In genomic region chr1:45116409-45117144, GRCm38 (mm10) we compare ENCODE assay signal across 10 mouse cellular contexts.
DNase-seq lines count a peak whose midpoint lies in the region; ATAC-seq and TF ChIP-seq lines count a peak whose summit lies in the region.
"Had no signal": no experiment of that assay in that cellular context is flagged by ENCODE, and none has a peak within 500 bp of the region (broad histone marks: within the 10 kb centered on the region; RNA-seq: fewer than 3 reads in every experiment).

No protein-coding gene starts in this region.

- intact Hi-C loops in heart, adult 2 months (cut with DNase I) = no loop called here

- no peaks in the 10 kb centered on the region for H3K79me2 ChIP-seq in heart, adult 2 months (replicated peaks; ENCODE audit: control insufficient read depth, insufficient read depth, low read length)

- H3K36me3 ChIP-seq in heart, adult 2 months (ENCODE audit: control insufficient read depth, insufficient read depth, low read length) = no peaks in the 10 kb centered on the region
- no peaks in the 10 kb centered on the region for H3K36me3 ChIP-seq in lung, embryonic 15.5 days
- H3K36me3 ChIP-seq in neural tube, embryonic 14.5 days (ENCODE audit: control insufficient read depth, insufficient read depth, low read length) = no peaks in the 10 kb centered on the region
- H3K36me3 ChIP-seq: intestine, embryonic 15.5 days had no signal

- no peaks in the 10 kb centered on the region for H3K4me1 ChIP-seq in heart, adult 2 months (ENCODE audit: control insufficient read depth, insufficient read depth, low read length)
- H3K4me1 ChIP-seq in lung, embryonic 15.5 days = no peaks in the 10 kb centered on the region
- no peaks in the 10 kb centered on the region for H3K4me1 ChIP-seq in lung, adult 2 months (ENCODE audit: control insufficient read depth, insufficient read depth, low read length)
- H3K4me1 ChIP-seq in embryonic fibroblast, embryonic 13.5 days (ENCODE audit: control insufficient read depth, insufficient read depth, low read length) = no peaks in the 10 kb centered on the region
- no peaks in the 10 kb centered on the region for H3K4me1 ChIP-seq in neural tube, embryonic 14.5 days (ENCODE audit: control insufficient read depth, insufficient read depth, low read length)
- H3K4me1 ChIP-seq: intestine, embryonic 15.5 days had no signal

- H3K27ac ChIP-seq in heart, adult 2 months = no peak overlapping the region
- H3K27ac ChIP-seq in lung, embryonic 15.5 days = peak overlapping the region; percentile 57
- peak overlapping the region; percentile 47 for H3K27ac ChIP-seq in embryonic fibroblast, embryonic 13.5 days (ENCODE audit: insufficient read depth, low read length)
- H3K27ac ChIP-seq in neural tube, embryonic 14.5 days (ENCODE audit: low read depth, low read length) = no peak overlapping the region
- H3K27ac ChIP-seq: intestine, embryonic 15.5 days had no signal

- WGBS in heart, adult 2 months = 25% methylated on average over 1 of the region's 1 CpGs
- WGBS in lung, embryonic 15.5 days = 43% methylated on average over 1 of the region's 1 CpGs
- WGBS in lung, adult 2 months = 42% methylated on average over 1 of the region's 1 CpGs
- WGBS in neural tube, embryonic 14.5 days = 76% methylated on average over 1 of the region's 1 CpGs

- H3K4me2 ChIP-seq in lung, embryonic 15.5 days = no peak overlapping the region
- H3K4me2 ChIP-seq in neural tube, embryonic 14.5 days (ENCODE audit: low read depth, low read length) = no peak overlapping the region
- H3K4me2 ChIP-seq: intestine, embryonic 15.5 days had no signal

- no peak for TF ChIP-seq POLR2A in heart, adult 2 months (IDR thresholded peaks at IDR 0.05; ENCODE audit: insufficient read depth, low read depth, low read length)
- TF ChIP-seq POLR2A in lung, adult 2 months (IDR thresholded peaks at IDR 0.05; ENCODE audit: borderline replicate concordance, extremely low read depth, low read depth, low read length) = no peak
- no peak for TF ChIP-seq POLR2A in embryonic fibroblast, embryonic 13.5 days (IDR thresholded peaks at IDR 0.05; ENCODE audit: low read depth, low read length)

- ATAC-seq in lung, embryonic 15.5 days (ENCODE audit: borderline replicate concordance, extremely low read depth, low FRiP score, low TSS enrichment) = peak; percentile 83; the same call in 1 of the 2 replicates
- peak; percentile 71 for ATAC-seq in neural tube, embryonic 14.5 days (ENCODE audit: low read depth)
- ATAC-seq: intestine, embryonic 15.5 days had no signal

- TF ChIP-seq CTCF in heart, adult 2 months (IDR thresholded peaks at IDR 0.05) = no peak
- no peak for TF ChIP-seq CTCF in lung, adult 2 months (IDR thresholded peaks at IDR 0.05; ENCODE audit: insufficient read depth, low read length)
- no peak for TF ChIP-seq CTCF in embryonic fibroblast, embryonic 13.5 days (IDR thresholded peaks at IDR 0.05; ENCODE audit: borderline replicate concordance, insufficient read depth, low read length)

- H3K4me3 ChIP-seq in heart, adult 2 months = no peak overlapping the region
- no peak overlapping the region for H3K4me3 ChIP-seq in lung, embryonic 15.5 days
- no peak overlapping the region for H3K4me3 ChIP-seq in lung, adult 2 months (replicated peaks; ENCODE audit: extremely low read depth, low read depth, low read length)
- H3K4me3 ChIP-seq in embryonic fibroblast, embryonic 13.5 days (ENCODE audit: insufficient read depth, low read length) = no peak overlapping the region
- no peak overlapping the region for H3K4me3 ChIP-seq in neural tube, embryonic 14.5 days (ENCODE audit: low read depth, low read length)
- H3K4me3 ChIP-seq: intestine, embryonic 15.5 days had no signal

- TF ChIP-seq EP300 in heart, adult 2 months (IDR thresholded peaks at IDR 0.05; ENCODE audit: insufficient read depth, low read depth, low read length) = no peak

- no peaks in the 10 kb centered on the region for H3K27me3 ChIP-seq in heart, adult 2 months (ENCODE audit: control insufficient read depth, insufficient read depth, low read length)
- H3K27me3 ChIP-seq in lung, embryonic 15.5 days = no peaks in the 10 kb centered on the region
- no peaks in the 10 kb centered on the region for H3K27me3 ChIP-seq in neural tube, embryonic 14.5 days (ENCODE audit: control insufficient read depth, insufficient read depth, low read length)
- H3K27me3 ChIP-seq: intestine, embryonic 15.5 days had no signal

- H3K9me3 ChIP-seq in lung, embryonic 15.5 days = no peaks in the 10 kb centered on the region
- no peaks in the 10 kb centered on the region for H3K9me3 ChIP-seq in neural tube, embryonic 14.5 days (ENCODE audit: control insufficient read depth, low read length)
- H3K9me3 ChIP-seq: intestine, embryonic 15.5 days had no signal

- no peak overlapping the region for H3K9ac ChIP-seq in heart, adult 2 months (ENCODE audit: low read depth, low read length)
- H3K9ac ChIP-seq in lung, embryonic 15.5 days = no peak overlapping the region
- no peak overlapping the region for H3K9ac ChIP-seq in neural tube, embryonic 14.5 days (replicated peaks; ENCODE audit: low read depth, low read length)
- H3K9ac ChIP-seq: intestine, embryonic 15.5 days had no signal

- DNase-seq in heart, adult 9 months (ENCODE audit: low spot score in 2 of 2) = peak; percentile 19 to 20
- no peak for DNase-seq in heart, adult 2 months
- DNase-seq in lung, adult 2 months = no peak
- no peak for DNase-seq in natural killer cell, adult 2 months (ENCODE audit: low spot score in 2 of 2)
- no peak for DNase-seq in kidney, adult 8-10 months
- DNase-seq: gastrocnemius, postnatal 14 days had no signal

Comparison
In these comparisons a context has a peak if more than half of its experiments do, and no peak if none do; other contexts are left out.
1. DNase-seq: peak in heart, adult 9 months (2 of 2); none in heart, adult 2 months (0 of 2), lung, adult 2 months (single experiment), natural killer cell, adult 2 months (0 of 2) and kidney, adult 8-10 months (0 of 2).
2. H3K27ac ChIP-seq: peak in lung, embryonic 15.5 days (single experiment) and embryonic fibroblast, embryonic 13.5 days (single experiment); none in heart, adult 2 months (single experiment) and neural tube, embryonic 14.5 days (single experiment).